ENCODE assay signal across 8 mouse cellular contexts in genomic region chr10:75951424-75952050, GRCm38 (mm10). TPM values are rescaled to one million over a fixed set of nuclear protein-coding genes. Genes with fewer than 3 reads are reported as not detected.
DNase-seq lines count a peak whose midpoint lies in the region; ATAC-seq and TF ChIP-seq lines count a peak whose summit lies in the region.

No protein-coding gene starts in this region.

- intact Hi-C loops in left cerebral cortex, adult 2 months (cut with DNase I): loop anchor here (1.0 to 10.0 kb wide), 6 partner anchors 31 to 767 kb away; partner anchors contain the start of gene Smarcb1

- no peak overlapping the region for H3K27ac ChIP-seq in left cerebral cortex, adult 2 months
- H3K27ac ChIP-seq in brown adipose tissue, adult 24 weeks (replicated peaks; ENCODE audit: low read depth, low read length): no peak overlapping the region
- no peak overlapping the region for H3K27ac ChIP-seq in forebrain, embryonic 11.5 days (ENCODE audit: low read depth, low read length)
- no peak overlapping the region for H3K27ac ChIP-seq in liver, embryonic 14.5 days

- H3K27me3 ChIP-seq in forebrain, embryonic 11.5 days (ENCODE audit: control insufficient read depth, insufficient read depth, low read length): peaks cover 5% of the 10 kb centered on the region; the same call in 1 of the 2 replicates
- peaks cover 26% of the 10 kb centered on the region for H3K27me3 ChIP-seq in liver, embryonic 14.5 days (ENCODE audit: control insufficient read depth, insufficient read depth, low read length)

- peak overlapping the region; percentile 37 for H3K4me3 ChIP-seq in left cerebral cortex, adult 2 months
- H3K4me3 ChIP-seq in brown adipose tissue, adult 24 weeks (ENCODE audit: insufficient read depth, low read depth, low read length): peak overlapping the region; percentile 51
- H3K4me3 ChIP-seq in forebrain, embryonic 11.5 days (ENCODE audit: low read depth, low read length): peak overlapping the region; percentile 39
- H3K4me3 ChIP-seq in liver, embryonic 14.5 days (ENCODE audit: insufficient read depth in 1 of 2, low read depth in 2 of 2, low read length in 2 of 2): peak overlapping the region; percentile 33 to 38; a peak in 3 of 4 replicates

- no peak for DNase-seq in left cerebral cortex, adult 2 months (ENCODE audit: extremely low spot score in 1 of 2, low spot score in 2 of 2)
- DNase-seq in left cerebral cortex, adult 11 months (ENCODE audit: low spot score): no peak
- peak; percentile 61 for DNase-seq in forebrain, embryonic 11.5 days (ENCODE audit: low spot score)
- DNase-seq in liver, embryonic 14.5 days (ENCODE audit: low read depth in 3 of 3, low spot score in 3 of 3): peak in 1 of 3 experiments; percentile 42
- DNase-seq in neural tube, embryonic 10.5 days (ENCODE audit: extremely low spot score, low spot score): peak; percentile 54
- no peak for DNase-seq in right cerebral cortex, postnatal 10 days (ENCODE audit: low spot score in 2 of 2)

- TF ChIP-seq CTCF in left cerebral cortex, adult 2 months (IDR thresholded peaks at IDR 0.05): peak; percentile 78
- peak; percentile 73 for TF ChIP-seq CTCF in liver, embryonic 14.5 days (IDR thresholded peaks at IDR 0.05; ENCODE audit: low read depth)

- H3K9me3 ChIP-seq in forebrain, embryonic 11.5 days (ENCODE audit: control insufficient read depth, low read length): no peaks in the 10 kb centered on the region
- no peaks in the 10 kb centered on the region for H3K9me3 ChIP-seq in liver, embryonic 14.5 days (ENCODE audit: control insufficient read depth, low read length)

- peak; percentile 46; the same call in 1 of the 2 replicates for ATAC-seq in forebrain, embryonic 11.5 days (replicated peaks; ENCODE audit: low FRiP score)
- peak; percentile 69 for ATAC-seq in inflammation-experienced regulatory T-cells, adult 6 months
- 0 out of 2 replicates have a peak, but pooled peaks have one; percentile 21 for ATAC-seq in liver, embryonic 14.5 days (ENCODE audit: insufficient read depth)

- peaks cover 2% of the 10 kb centered on the region for H3K4me1 ChIP-seq in brown adipose tissue, adult 24 weeks (ENCODE audit: control insufficient read depth, insufficient read depth, insufficient read length, low read length)
- H3K4me1 ChIP-seq in forebrain, embryonic 11.5 days (replicated peaks; ENCODE audit: control insufficient read depth, insufficient read depth, low read length): no peaks in the 10 kb centered on the region; the same call in none of the 2 replicates
- H3K4me1 ChIP-seq in liver, embryonic 14.5 days (replicated peaks; ENCODE audit: control insufficient read depth in 2 of 2, insufficient read depth in 2 of 2, low read length in 1 of 2): peaks cover 0 to 7% of the 10 kb centered on the region in 2 experiments; a peak in 1 of 4 replicates

- peak overlapping the region; percentile 53 for H3K9ac ChIP-seq in forebrain, embryonic 11.5 days (ENCODE audit: low read length)
- H3K9ac ChIP-seq in liver, embryonic 14.5 days (replicated peaks): no peak overlapping the region

- H3K36me3 ChIP-seq in forebrain, embryonic 11.5 days (ENCODE audit: control insufficient read depth, insufficient read depth, low read length): no peaks in the 10 kb centered on the region
- H3K36me3 ChIP-seq in liver, embryonic 14.5 days (replicated peaks; ENCODE audit: control insufficient read depth, insufficient read depth, low read depth): no peaks in the 10 kb centered on the region

- WGBS in forebrain, embryonic 11.5 days: 5% methylated on average over 13 of the region's 13 CpGs
- WGBS in liver, embryonic 14.5 days (ENCODE audit: insufficient replicate concordance): 2% methylated on average over 13 of the region's 13 CpGs

- TF ChIP-seq EP300 in liver, embryonic 14.5 days (IDR thresholded peaks at IDR 0.05; ENCODE audit: low read depth): no peak

- peak overlapping the region; percentile 86 for H3K4me2 ChIP-seq in forebrain, embryonic 11.5 days (ENCODE audit: low read depth, low read length, severe bottlenecking)
- H3K4me2 ChIP-seq in liver, embryonic 14.5 days (ENCODE audit: low read depth): peak overlapping the region; percentile 58

RNA-seq across cellular contexts. Expression of gene Gm5134, which starts 2.8 kb away (rescaled TPM):
- not detected for total RNA-seq in left cerebral cortex, adult 2 months (2021)
- not detected in 2 replicates for polyA plus RNA-seq in brown adipose tissue, adult 24 weeks (2012; ENCODE audit: insufficient read depth, insufficient read length, missing spikeins)
- not detected in 2 replicates for polyA plus RNA-seq in forebrain, embryonic 11.5 days (2014; fragmentation: Nextera tagmentation; extraction: Ambion mirVana)
- 1 to 10 TPM in 1 of 3 experiments, under 1 TPM in 2; 0.30 to 1.7 (median 0.58) TPM for polyA plus RNA-seq in inflammation-experienced regulatory T-cells, adult 6 months (2017; shearing (Covaris generic))
- 0.08 and 0.10 TPM in 2 replicates for polyA plus RNA-seq in liver, embryonic 14.5 days (2012; rRNA removed)
- polyA plus RNA-seq in liver, embryonic 14.5 days (2014; fragmentation: Nextera tagmentation; extraction: Ambion mirVana): 0.08 TPM in 1 of 2 replicates, not detected in the other

RNA-seq across cellular contexts. Expression of gene Vpreb3, which starts 8.7 kb away (rescaled TPM):
- not detected for total RNA-seq in left cerebral cortex, adult 2 months (2021)
- not detected in 2 replicates for polyA plus RNA-seq in brown adipose tissue, adult 24 weeks (2012; ENCODE audit: insufficient read depth, insufficient read length, missing spikeins)
- polyA plus RNA-seq in forebrain, embryonic 11.5 days (2014; fragmentation: Nextera tagmentation; extraction: Ambion mirVana): 0.76 and 0.79 TPM in 2 replicates
- under 1 TPM in 1 of 3 experiments, not detected in 2; 0.99 TPM for polyA plus RNA-seq in inflammation-experienced regulatory T-cells, adult 6 months (2017; shearing (Covaris generic))
- 0.85 and 2.1 TPM in 2 replicates for polyA plus RNA-seq in liver, embryonic 14.5 days (2012; rRNA removed)
- 2.5 and 2.9 TPM in 2 replicates for polyA plus RNA-seq in liver, embryonic 14.5 days (2014; fragmentation: Nextera tagmentation; extraction: Ambion mirVana)

RNA-seq across cellular contexts. Expression of gene Gm867, which starts 11.1 kb away (rescaled TPM):
- under 1 TPM in 1 of 2 experiments, not detected in 1; 0.51 TPM for total RNA-seq in left cerebral cortex, adult 2 months (2021)
- not detected in 2 replicates for polyA plus RNA-seq in brown adipose tissue, adult 24 weeks (2012; ENCODE audit: insufficient read depth, insufficient read length, missing spikeins)
- polyA plus RNA-seq in forebrain, embryonic 11.5 days (2014; fragmentation: Nextera tagmentation; extraction: Ambion mirVana): 0.39 and 0.52 TPM in 2 replicates
- not detected for polyA plus RNA-seq in inflammation-experienced regulatory T-cells, adult 6 months (2017; shearing (Covaris generic))
- 22.5 and 27.6 TPM in 2 replicates for polyA plus RNA-seq in liver, embryonic 14.5 days (2012; rRNA removed)
- polyA plus RNA-seq in liver, embryonic 14.5 days (2014; fragmentation: Nextera tagmentation; extraction: Ambion mirVana): 20.9 and 21.9 TPM in 2 replicates

RNA-seq across cellular contexts. Expression of gene Mmp11, which starts 15.2 kb away (rescaled TPM):
- 1 to 10 TPM; 1.3 TPM for total RNA-seq in left cerebral cortex, adult 2 months (2021)
- polyA plus RNA-seq in brown adipose tissue, adult 24 weeks (2012; ENCODE audit: insufficient read depth, insufficient read length, missing spikeins): 4.1 and 7.6 TPM in 2 replicates
- polyA plus RNA-seq in forebrain, embryonic 11.5 days (2014; fragmentation: Nextera tagmentation; extraction: Ambion mirVana): 25.1 and 30.0 TPM in 2 replicates
- 1 to 10 TPM in 2 of 3 experiments, under 1 TPM in 1; 0.91 to 7.7 (median 4.4) TPM for polyA plus RNA-seq in inflammation-experienced regulatory T-cells, adult 6 months (2017; shearing (Covaris generic))
- 1.3 and 1.5 TPM in 2 replicates for polyA plus RNA-seq in liver, embryonic 14.5 days (2012; rRNA removed)
- polyA plus RNA-seq in liver, embryonic 14.5 days (2014; fragmentation: Nextera tagmentation; extraction: Ambion mirVana): 1.1 and 1.5 TPM in 2 replicates

RNA-seq across cellular contexts. Expression of gene Chchd10, which starts 18.6 kb away (rescaled TPM):
- total RNA-seq in left cerebral cortex, adult 2 months (2021): 100 to 1,000 TPM; 364 to 413 TPM
- polyA plus RNA-seq in brown adipose tissue, adult 24 weeks (2012; ENCODE audit: insufficient read depth, insufficient read length, missing spikeins): 3,122 and 3,143 TPM in 2 replicates
- 6.6 and 7.4 TPM in 2 replicates for polyA plus RNA-seq in forebrain, embryonic 11.5 days (2014; fragmentation: Nextera tagmentation; extraction: Ambion mirVana)
- 10 to 100 TPM in 2 of 3 experiments, 1 to 10 TPM in 1; 5.3 to 15.4 (median 11.3) TPM for polyA plus RNA-seq in inflammation-experienced regulatory T-cells, adult 6 months (2017; shearing (Covaris generic))
- polyA plus RNA-seq in liver, embryonic 14.5 days (2012; rRNA removed): 55.8 and 72.9 TPM in 2 replicates
- 106 and 111 TPM in 2 replicates for polyA plus RNA-seq in liver, embryonic 14.5 days (2014; fragmentation: Nextera tagmentation; extraction: Ambion mirVana)

Comparison
In these comparisons a context has a peak if more than half of its experiments do, and no peak if none do; other contexts are left out.
1. DNase-seq: peak in forebrain, embryonic 11.5 days (single experiment) and neural tube, embryonic 10.5 days (single experiment); none in left cerebral cortex, adult 2 months (0 of 2), left cerebral cortex, adult 11 months (single experiment) and right cerebral cortex, postnatal 10 days (0 of 2).
2. RNA of gene Gm867, which starts 11.1 kb away (polyA plus RNA-seq): 20.9 to 27.6 TPM in liver, embryonic 14.5 days; not detected in brown adipose tissue, adult 24 weeks, 0.39 to 0.52 TPM in forebrain, embryonic 11.5 days and not detected in inflammation-experienced regulatory T-cells, adult 6 months; every median in the first group is over 10 times any median in the second.
3. Peak in every context shown above with its lines, with median percentiles within 50 percentile points of each other: H3K4me3 ChIP-seq and ATAC-seq.